Mouse (Mus musculus): Measurements from ENCODE around the gene Epn2. TPM values are rescaled to one million over a fixed set of nuclear protein-coding genes. Genes with fewer than 3 reads are reported as not detected.

Gene Epn2
- polyA plus RNA-seq, 1 experiment from 2014 or later = 19.7 TPM

- Histone ChIP-seq H3K4me2 (ENCODE audit: low read depth, low read length) (peak overlapping the region; percentile 46), H3K27ac (ENCODE audit: low read length) (peak overlapping the region; percentile 57), H3K36me3 (ENCODE audit: control insufficient read depth, insufficient read depth) (peaks cover 21% of the 10 kb centered on the region), H3K4me1 (ENCODE audit: control insufficient read depth, insufficient read depth, low read length) (peaks cover 10% of the 10 kb centered on the region), H3K9me3 (replicated peaks; ENCODE audit: control insufficient read depth, low read length) (no peaks in the 10 kb centered on the region), H3K4me3 (ENCODE audit: low read length) (peak overlapping the region; percentile 44), H3K9ac (ENCODE audit: low read length) (peak overlapping the region; percentile 39; the same call in 1 of the 2 replicates), H3K27me3 (ENCODE audit: control insufficient read depth, insufficient read depth, low read length) (no peaks in the 10 kb centered on the region)
- WGBS = 78% methylated on average over 14 of the region's 14 CpGs
- ATAC-seq (replicated peaks; ENCODE audit: extremely low read depth, insufficient read depth, low FRiP score) = no peak
Measured at GRCm38 (mm10) chr11:61486458-61487219, 92.8 kb downstream of the Epn2 start.

DNA sequence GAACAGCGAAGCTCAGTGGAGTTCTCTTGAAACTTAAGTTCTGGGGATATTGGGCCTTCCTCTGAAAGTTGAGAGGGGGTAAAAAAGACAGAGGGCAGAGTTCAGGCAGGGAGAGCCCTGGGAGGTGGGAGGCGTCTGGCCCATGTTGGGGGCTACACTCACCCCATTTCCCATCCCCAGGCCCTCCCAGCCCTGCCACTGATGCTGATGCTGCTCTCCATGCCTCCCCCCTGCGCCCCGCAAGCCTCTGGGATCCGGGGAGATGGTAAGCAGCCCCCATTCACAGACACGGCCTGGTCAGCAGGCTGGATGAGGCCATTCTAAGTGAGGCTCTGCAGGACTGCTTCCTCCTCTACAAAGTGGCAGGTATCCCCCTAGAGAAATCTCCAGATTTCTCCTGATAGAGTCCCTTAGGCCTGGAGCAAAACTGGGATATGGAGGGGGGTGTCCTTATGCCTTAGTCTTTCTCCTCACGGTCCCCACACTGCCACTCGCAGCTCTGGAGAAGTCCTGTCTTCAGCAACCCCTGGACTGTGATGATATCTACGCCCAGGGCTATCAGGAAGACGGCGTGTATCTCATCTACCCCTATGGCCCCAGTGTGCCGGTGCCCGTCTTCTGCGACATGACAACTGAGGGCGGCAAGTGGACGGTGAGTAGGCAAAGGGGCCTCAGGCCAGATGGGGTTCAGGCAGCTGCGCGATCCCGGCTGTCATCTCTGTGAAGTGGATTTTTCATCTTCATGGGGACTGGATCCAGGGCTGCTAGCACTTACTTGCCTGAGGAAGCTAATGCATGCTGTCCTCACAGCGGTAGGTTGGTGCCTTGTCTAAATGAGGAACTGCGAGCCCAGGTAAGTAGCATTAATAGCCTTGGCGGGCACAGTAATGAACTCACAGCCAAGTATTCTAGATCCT is 93.7 kb downstream of the Epn2 start:
- Histone ChIP-seq H3K4me2 (ENCODE audit: low read depth, low read length) (peak overlapping the region; percentile 46), H3K4me3 (ENCODE audit: low read length) (peak overlapping the region; percentile 44), H3K27ac (ENCODE audit: low read length) (peak overlapping the region; percentile 57), H3K9me3 (replicated peaks; ENCODE audit: control insufficient read depth, low read length) (no peaks in the 10 kb centered on the region), H3K36me3 (ENCODE audit: control insufficient read depth, insufficient read depth) (peaks cover 13% of the 10 kb centered on the region), H3K27me3 (ENCODE audit: control insufficient read depth, insufficient read depth, low read length) (no peaks in the 10 kb centered on the region), H3K4me1 (ENCODE audit: control insufficient read depth, insufficient read depth, low read length) (peaks cover 10% of the 10 kb centered on the region), H3K9ac (ENCODE audit: low read length) (peak overlapping the region; percentile 63)
- 55% methylated on average over 22 of the region's 22 CpGs for WGBS
- ATAC-seq (replicated peaks; ENCODE audit: extremely low read depth, insufficient read depth, low FRiP score) = no peak

- H3K4me1 ChIP-seq (ENCODE audit: control insufficient read depth, insufficient read depth, low read length) = peaks cover 10% of the 10 kb centered on the region
- WGBS = 23% methylated on average over 20 of the region's 20 CpGs
Measured at GRCm38 (mm10) chr11:61484613-61485540, 94.6 kb downstream of the Epn2 start, which contains the start of gene Mfap4. Mfap4 (plus strand) TSS chr11:61485431.

GRCm38 (mm10) chr11:61484256-61484612 is 95.3 kb downstream of the Epn2 start:
- peaks cover under 1% of the 10 kb centered on the region; the same call in 1 of the 2 replicates for H3K36me3 ChIP-seq (ENCODE audit: control insufficient read depth, insufficient read depth)
- peak overlapping the region; percentile 45; the same call in 1 of the 2 replicates for H3K9ac ChIP-seq (ENCODE audit: low read length)
- H3K27me3 ChIP-seq (ENCODE audit: control insufficient read depth, insufficient read depth, low read length) = no peaks in the 10 kb centered on the region
- no peaks in the 10 kb centered on the region for H3K9me3 ChIP-seq (replicated peaks; ENCODE audit: control insufficient read depth, low read length)
- H3K4me2 ChIP-seq (ENCODE audit: low read depth, low read length) = peak overlapping the region; percentile 36
- H3K4me1 ChIP-seq (ENCODE audit: control insufficient read depth, insufficient read depth, low read length) = peaks cover 10% of the 10 kb centered on the region
- H3K27ac ChIP-seq (ENCODE audit: low read length) = peak overlapping the region; percentile 80
- WGBS = 29% methylated on average over 10 of the region's 10 CpGs
- ATAC-seq (replicated peaks; ENCODE audit: extremely low read depth, insufficient read depth, low FRiP score) = no peak
- H3K4me3 ChIP-seq (ENCODE audit: low read length) = no peak overlapping the region

More at GRCm38 (mm10) chr11:61484613-61485540, 94.6 kb downstream of the Epn2 start, which contains the start of gene Mfap4:
- Histone ChIP-seq H3K27ac (ENCODE audit: low read length) (peak within 1 kb of the TSS; percentile 80), H3K36me3 (ENCODE audit: control insufficient read depth, insufficient read depth) (peaks cover 6% of the 10 kb centered on the region; the same call in 1 of the 2 replicates), H3K9me3 (replicated peaks; ENCODE audit: control insufficient read depth, low read length) (no peaks in the 10 kb centered on the region), H3K9ac (ENCODE audit: low read length) (peak within 1 kb of the TSS; percentile 63), H3K4me3 (ENCODE audit: low read length) (peak within 1 kb of the TSS; percentile 44), H3K27me3 (ENCODE audit: control insufficient read depth, insufficient read depth, low read length) (no peaks in the 10 kb centered on the region), H3K4me2 (ENCODE audit: low read depth, low read length) (peak within 1 kb of the TSS; percentile 46)
- peak; percentile 67 for ATAC-seq (replicated peaks; ENCODE audit: extremely low read depth, insufficient read depth, low FRiP score)

DNA sequence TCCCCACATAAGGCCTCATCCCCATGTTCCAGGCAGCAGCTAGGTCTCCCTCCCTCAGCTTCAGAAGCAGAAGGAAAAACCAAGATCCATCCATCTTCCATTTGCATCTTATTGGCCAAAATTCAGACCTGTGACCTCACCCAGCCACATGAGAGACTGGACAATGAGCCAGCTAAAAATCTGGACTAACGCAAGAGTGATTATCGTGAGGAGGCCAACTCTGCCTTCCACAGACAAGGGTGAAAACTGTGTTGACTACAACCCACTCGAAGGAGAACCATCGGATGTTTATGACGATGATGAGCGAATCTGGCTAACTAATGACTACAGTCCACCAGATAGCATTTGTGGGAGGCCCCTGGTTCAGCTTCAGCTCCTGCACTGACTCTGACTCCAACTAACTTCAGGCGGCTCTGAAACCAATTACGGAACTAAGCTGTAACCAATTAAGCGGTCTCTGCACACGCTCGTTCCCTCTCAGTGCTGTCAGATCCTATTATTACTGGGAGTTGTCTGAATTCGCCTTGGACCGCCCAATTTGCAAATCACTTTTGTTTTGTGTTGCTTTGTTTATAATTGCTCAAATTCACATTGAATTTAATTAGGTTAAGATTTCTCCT is 96.2 kb downstream of the Epn2 start:
- Histone ChIP-seq H3K4me2 (ENCODE audit: low read depth, low read length) (no peak overlapping the region), H3K9me3 (replicated peaks; ENCODE audit: control insufficient read depth, low read length) (no peaks in the 10 kb centered on the region), H3K9ac (ENCODE audit: low read length) (no peak overlapping the region), H3K27me3 (ENCODE audit: control insufficient read depth, insufficient read depth, low read length) (no peaks in the 10 kb centered on the region), H3K4me3 (ENCODE audit: low read length) (no peak overlapping the region), H3K4me1 (ENCODE audit: control insufficient read depth, insufficient read depth, low read length) (peaks cover 10% of the 10 kb centered on the region), H3K27ac (ENCODE audit: low read length) (no peak overlapping the region), H3K36me3 (ENCODE audit: control insufficient read depth, insufficient read depth) (no peaks in the 10 kb centered on the region)
- WGBS = 85% methylated on average over 13 of the region's 13 CpGs
- no peak for ATAC-seq (replicated peaks; ENCODE audit: extremely low read depth, insufficient read depth, low FRiP score)

GRCm38 (mm10) chr11:61481239-61482090 is 98.0 kb downstream of the Epn2 start:
- Histone ChIP-seq H3K4me1 (ENCODE audit: control insufficient read depth, insufficient read depth, low read length) (no peaks in the 10 kb centered on the region; the same call in 1 of the 2 replicates), H3K36me3 (ENCODE audit: control insufficient read depth, insufficient read depth) (no peaks in the 10 kb centered on the region), H3K4me2 (ENCODE audit: low read depth, low read length) (no peak overlapping the region), H3K4me3 (ENCODE audit: low read length) (no peak overlapping the region), H3K27ac (ENCODE audit: low read length) (no peak overlapping the region), H3K9ac (ENCODE audit: low read length) (no peak overlapping the region), H3K27me3 (ENCODE audit: control insufficient read depth, insufficient read depth, low read length) (no peaks in the 10 kb centered on the region), H3K9me3 (replicated peaks; ENCODE audit: control insufficient read depth, low read length) (no peaks in the 10 kb centered on the region)
- WGBS = 61% methylated on average over 9 of the region's 9 CpGs
- no peak for ATAC-seq (replicated peaks; ENCODE audit: extremely low read depth, insufficient read depth, low FRiP score)

DNA sequence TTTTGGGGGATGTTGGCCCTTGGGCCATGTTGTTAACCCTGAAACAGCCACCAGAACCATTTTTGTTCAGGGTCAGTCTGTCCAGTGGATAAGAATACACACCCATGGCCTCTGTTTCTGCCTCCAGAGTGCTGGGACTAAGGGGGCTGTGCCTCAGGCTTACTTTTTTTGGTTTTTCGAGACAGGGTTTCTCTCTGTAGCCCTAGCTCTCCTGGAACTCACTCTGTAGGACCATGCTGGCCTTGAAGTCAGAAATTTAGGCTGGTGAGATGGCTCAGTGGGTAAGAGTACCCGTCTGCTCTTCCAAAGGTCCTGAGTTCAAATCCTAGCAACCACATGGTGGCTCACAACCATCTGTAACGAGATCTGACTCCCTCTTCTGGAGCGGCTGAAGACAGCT is 100.7 kb downstream of the Epn2 start:
- H3K27ac ChIP-seq (ENCODE audit: low read length) = no peak overlapping the region
- 86% methylated on average over 4 of the region's 4 CpGs for WGBS
- no peaks in the 10 kb centered on the region for H3K36me3 ChIP-seq (ENCODE audit: control insufficient read depth, insufficient read depth)
- H3K4me1 ChIP-seq (ENCODE audit: control insufficient read depth, insufficient read depth, low read length) = no peaks in the 10 kb centered on the region
- no peaks in the 10 kb centered on the region for H3K27me3 ChIP-seq (ENCODE audit: control insufficient read depth, insufficient read depth, low read length)
- no peak overlapping the region for H3K4me2 ChIP-seq (ENCODE audit: low read depth, low read length)
- H3K4me3 ChIP-seq (ENCODE audit: low read length) = no peak overlapping the region
- ATAC-seq (replicated peaks; ENCODE audit: extremely low read depth, insufficient read depth, low FRiP score) = no peak
- no peaks in the 10 kb centered on the region for H3K9me3 ChIP-seq (replicated peaks; ENCODE audit: control insufficient read depth, low read length)
- H3K9ac ChIP-seq (ENCODE audit: low read length) = no peak overlapping the region

Measured in heart, embryonic 16.5 days (tissue).